Mouse (Mus musculus) hindbrain, embryonic 11.5 days (tissue): ENCODE data around the gene Fgd6. TPM values are rescaled to one million over a fixed set of nuclear protein-coding genes. Genes with fewer than 3 reads are reported as not detected.

ENCODE experiments used
- ATAC-seq: fragments of 200-750 bp; cut with Nextera tagmentation; 2 replicates; pipeline ENCODE4 v1.8.0; 2017; ENCODE audit warnings: mild to moderate bottlenecking, moderate TSS enrichment, moderate library complexity; ENCODE audit not compliant: low FRiP score
- DNase-seq: peaks from one replicate; pipeline ENCODE4 v3.0.0-alpha.2; 2015; ENCODE audit warnings: low spot score
- H3K27ac ChIP-seq: fragments of 300-500 bp; sonication (generic); 2 replicates; pipeline ENCODE4 v1.5.1; 2014; ENCODE audit warnings: mild to moderate bottlenecking, low read depth, low read length
- H3K27me3 ChIP-seq: fragments of 300-500 bp; sonication (generic); 2 replicates; pipeline ENCODE4 v1.6.1; 2014; ENCODE audit warnings: mild to moderate bottlenecking, low read length, moderate library complexity, mixed read lengths; ENCODE audit not compliant: control insufficient read depth, insufficient read depth
- H3K36me3 ChIP-seq: fragments of 300-500 bp; sonication (generic); 2 replicates; pipeline ENCODE4 v1.6.1; 2014; ENCODE audit warnings: mild to moderate bottlenecking, low read length, moderate library complexity, mixed read lengths; ENCODE audit not compliant: control insufficient read depth, insufficient read depth
- H3K4me1 ChIP-seq: fragments of 300-500 bp; sonication (generic); replicated peaks from 2 replicates; pipeline ENCODE4 v1.6.1; 2014; ENCODE audit warnings: low read length, mixed read lengths; ENCODE audit not compliant: control insufficient read depth, insufficient read depth
- H3K4me2 ChIP-seq: fragments of 300-500 bp; sonication (generic); replicated peaks from 2 replicates; pipeline ENCODE4 v1.6.1; 2014; ENCODE audit warnings: mild to moderate bottlenecking, low read depth, low read length
- H3K4me3 ChIP-seq: fragments of 300-500 bp; sonication (generic); 2 replicates; pipeline ENCODE4 v1.5.1; 2014; ENCODE audit warnings: low read depth, low read length
- H3K9ac ChIP-seq: fragments of 300-500 bp; sonication (generic); 2 replicates; pipeline ENCODE4 v1.6.1; 2014; ENCODE audit warnings: low read depth, low read length
- H3K9me3 ChIP-seq: fragments of 300-500 bp; sonication (generic); 2 replicates; pipeline ENCODE4 v1.6.1; 2016; ENCODE audit warnings: low read length; ENCODE audit not compliant: control insufficient read depth
- WGBS: fragments of 180-500 bp; shearing (Covaris S2); extraction: QIAGEN DNeasy Blood & Tissue Kit; methylation state at CpG from one replicate; pipeline ENCODE4 v1.1.7; 2014; 5-methylcytosine and 5-hydroxymethylcytosine counted together
- polyA plus RNA-seq: library from polyadenylated mRNA; unstranded; fragments of >200 nt; fragmentation: Nextera tagmentation; extraction: Ambion mirVana; gene quantifications from 2 replicates; pipeline ENCODE4 v1.2.1, GENCODE M21; 2014

Fgd6 gene
- polyA plus RNA-seq, 1 experiment from 2014 or later: 6.7 TPM

- no peaks in the 10 kb centered on the region for H3K27me3 ChIP-seq
- no peak for DNase-seq
- no peak overlapping the region for H3K4me2 ChIP-seq
- no peak for ATAC-seq
- 58% methylated on average over 3 of the region's 3 CpGs for WGBS
- no peak overlapping the region for H3K9ac ChIP-seq
- H3K36me3 ChIP-seq: 0 out of 2 replicates have a peak, but pooled peaks cover 2% of the 10 kb centered on the region
- 0 out of 2 replicates have a peak, but pooled peaks cover 2% of the 10 kb centered on the region for H3K4me1 ChIP-seq
- H3K9me3 ChIP-seq: no peaks in the 10 kb centered on the region
- H3K4me3 ChIP-seq: no peak overlapping the region
- no peak overlapping the region for H3K27ac ChIP-seq
Measured at GRCm38 (mm10) chr10:94097081-94097845, 61.5 kb downstream of the Fgd6 start.

- 88% methylated on average over 3 of the region's 3 CpGs for WGBS
Measured at GRCm38 (mm10) chr10:94098100-94098499, 62.3 kb downstream of the Fgd6 start.

GRCm38 (mm10) chr10:94105498-94105897 is 69.7 kb downstream of the Fgd6 start:
- no peaks in the 10 kb centered on the region for H3K27me3 ChIP-seq
- no peak overlapping the region for H3K4me2 ChIP-seq
- H3K9me3 ChIP-seq: no peaks in the 10 kb centered on the region
- DNase-seq (no peak), ATAC-seq (no peak)
- H3K4me1 ChIP-seq: no peaks in the 10 kb centered on the region
- H3K27ac ChIP-seq: no peak overlapping the region
- no peak overlapping the region for H3K9ac ChIP-seq
- 92% methylated on average over 10 of the region's 10 CpGs for WGBS
- H3K4me3 ChIP-seq: no peak overlapping the region
- H3K36me3 ChIP-seq: no peaks in the 10 kb centered on the region

More at GRCm38 (mm10) chr10:94098100-94098499, 62.3 kb downstream of the Fgd6 start:
- no peak overlapping the region for H3K4me3 ChIP-seq
- H3K27ac ChIP-seq: no peak overlapping the region
- H3K9ac ChIP-seq: no peak overlapping the region
- ATAC-seq (no peak), DNase-seq (no peak)
- H3K27me3 ChIP-seq: no peaks in the 10 kb centered on the region
- H3K9me3 ChIP-seq: no peaks in the 10 kb centered on the region
- 0 out of 2 replicates have a peak, but pooled peaks cover 2% of the 10 kb centered on the region for H3K4me1 ChIP-seq
- H3K4me2 ChIP-seq: no peak overlapping the region
- H3K36me3 ChIP-seq: 0 out of 2 replicates have a peak, but pooled peaks cover 2% of the 10 kb centered on the region

GRCm38 (mm10) chr10:94107168-94107567 is 71.4 kb downstream of the Fgd6 start:
- Histone ChIP-seq H3K27ac (no peak overlapping the region), H3K9me3 (no peaks in the 10 kb centered on the region), H3K36me3 (no peaks in the 10 kb centered on the region), H3K9ac (no peak overlapping the region), H3K4me1 (no peaks in the 10 kb centered on the region), H3K4me3 (no peak overlapping the region), H3K27me3 (no peaks in the 10 kb centered on the region), H3K4me2 (no peak overlapping the region)
- 82% methylated on average over 4 of the region's 4 CpGs for WGBS
- DNase-seq (no peak), ATAC-seq (no peak)

- Histone ChIP-seq H3K4me1 (no peaks in the 10 kb centered on the region), H3K27ac (no peak overlapping the region), H3K27me3 (no peaks in the 10 kb centered on the region), H3K4me3 (no peak overlapping the region), H3K9ac (no peak overlapping the region), H3K36me3 (no peaks in the 10 kb centered on the region), H3K9me3 (no peaks in the 10 kb centered on the region), H3K4me2 (no peak overlapping the region)
- DNase-seq (no peak), ATAC-seq (no peak)
- WGBS: 94% methylated on average over 7 of the region's 7 CpGs
Measured at GRCm38 (mm10) chr10:94107607-94108006, 71.8 kb downstream of the Fgd6 start.

- Histone ChIP-seq H3K4me1 (no peaks in the 10 kb centered on the region), H3K9ac (no peak overlapping the region), H3K4me3 (no peak overlapping the region), H3K9me3 (no peaks in the 10 kb centered on the region), H3K27me3 (no peaks in the 10 kb centered on the region), H3K4me2 (no peak overlapping the region), H3K27ac (no peak overlapping the region), H3K36me3 (no peaks in the 10 kb centered on the region)
- WGBS: 90% methylated on average over 6 of the region's 6 CpGs
- no peak for ATAC-seq
- no peak for DNase-seq
Measured at GRCm38 (mm10) chr10:94108791-94109190, 73.0 kb downstream of the Fgd6 start.

GRCm38 (mm10) chr10:94110834-94111754 is 75.3 kb downstream of the Fgd6 start:
- 75% methylated on average over 9 of the region's 9 CpGs for WGBS
- H3K4me2 ChIP-seq: no peak overlapping the region
- ATAC-seq (no peak), DNase-seq (no peak)
- H3K27me3 ChIP-seq: no peaks in the 10 kb centered on the region
- no peak overlapping the region for H3K9ac ChIP-seq
- H3K36me3 ChIP-seq: no peaks in the 10 kb centered on the region
- H3K27ac ChIP-seq: no peak overlapping the region
- H3K9me3 ChIP-seq: no peaks in the 10 kb centered on the region
- no peak overlapping the region for H3K4me3 ChIP-seq
- H3K4me1 ChIP-seq: no peaks in the 10 kb centered on the region

- no peak overlapping the region for H3K9ac ChIP-seq
- WGBS: 88% methylated on average over 3 of the region's 3 CpGs
- no peak overlapping the region for H3K27ac ChIP-seq
- DNase-seq (no peak), ATAC-seq (no peak)
- H3K4me3 ChIP-seq: no peak overlapping the region
- no peaks in the 10 kb centered on the region for H3K27me3 ChIP-seq
- H3K9me3 ChIP-seq: no peaks in the 10 kb centered on the region
- H3K4me1 ChIP-seq: no peaks in the 10 kb centered on the region
- no peaks in the 10 kb centered on the region for H3K36me3 ChIP-seq
- H3K4me2 ChIP-seq: no peak overlapping the region
Measured at GRCm38 (mm10) chr10:94112207-94112606, 76.4 kb downstream of the Fgd6 start.
